Mouse (Mus musculus) erythroblast, embryonic 14.5 days (primary cell): Measurements from ENCODE around the gene Rab3gap1.

Experiments
- GATA1 ChIP-seq: IDR thresholded peaks from 2 replicates; pipeline ENCODE4 v1.6.1; 2012; ENCODE audit warnings: low read length, inconsistent platforms, mixed read lengths
- TAL1 ChIP-seq: IDR thresholded peaks from 3 replicates; pipeline ENCODE4 v1.6.1; 2012; ENCODE audit warnings: low read length, inconsistent platforms, mixed read lengths

DNA sequence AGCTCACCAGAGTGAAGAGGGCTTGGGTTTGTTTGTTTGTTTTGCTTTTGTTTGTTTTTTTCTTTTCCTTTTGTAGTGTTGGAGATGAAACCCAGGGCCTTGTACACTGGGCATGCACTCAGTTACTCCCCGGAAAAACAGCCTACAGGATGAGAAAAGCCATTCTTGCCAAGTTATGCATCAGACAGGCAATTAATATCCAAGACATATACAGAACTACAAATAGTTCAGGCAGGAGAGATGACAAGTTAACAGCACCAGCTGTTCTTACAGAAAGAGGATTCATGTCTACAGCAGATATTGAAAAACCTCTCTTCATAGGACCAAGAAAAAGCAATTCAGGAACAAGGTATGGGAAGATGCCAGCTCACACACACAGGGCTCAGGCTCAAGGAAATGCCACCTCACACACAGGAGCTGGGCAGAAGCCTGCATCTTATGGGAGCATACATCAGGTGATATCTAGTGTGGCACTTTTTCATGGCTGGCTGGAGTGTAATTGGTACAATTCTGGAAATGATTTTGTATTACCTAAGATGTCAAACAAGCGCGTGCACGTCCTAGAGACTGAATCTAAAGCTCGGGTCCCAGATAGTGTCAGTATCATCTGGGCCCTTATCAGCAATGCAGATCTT lies 78.2 kb downstream of the Rab3gap1 start:
- peak; percentile 62; the same call in 1 of the 2 replicates for TF ChIP-seq GATA1
- no peak for TF ChIP-seq TAL1
